Mouse (Mus musculus) myocyte (in vitro differentiated cells): ENCODE measurements at regions not wholly inside any gene's neighbourhood (a gene's known extent, or its start where the extent isn't known, plus 50 kb on each side); places are given as distances from the start of the nearest gene placed in this dataset.

Source experiments
- CEBPB ChIP-seq: IDR thresholded peaks from 2 replicates; pipeline ENCODE4 v1.6.1; 2011; ENCODE audit warnings: mild to moderate bottlenecking, moderate library complexity; ENCODE audit not compliant: poor library complexity, insufficient read depth, severe bottlenecking
- MAX ChIP-seq: IDR thresholded peaks from one replicate; pipeline ENCODE4 v1.6.1; 2011; ENCODE audit warnings: low read depth, mild to moderate bottlenecking, control low read depth
- MYOD1 ChIP-seq, 3 experiments: IDR thresholded peaks; one replicate each; pipeline ENCODE4 v1.6.1; 2011; ENCODE audit warnings: control low read depth in 2 of 3, low read depth in 2 of 3, mild to moderate bottlenecking in 2 of 3, moderate library complexity in 1 of 3; ENCODE audit not compliant: insufficient read length in 2 of 3, control insufficient read depth in 1 of 3
- POLR2A ChIP-seq: IDR thresholded peaks from one replicate; pipeline ENCODE4 v1.6.1; 2011; ENCODE audit warnings: low read depth, mild to moderate bottlenecking, control low read depth, moderate library complexity; ENCODE audit not compliant: insufficient read length
- POLR2AphosphoS2 ChIP-seq: IDR thresholded peaks from one replicate; pipeline ENCODE4 v1.6.1; 2011; ENCODE audit warnings: low read depth, control low read depth; ENCODE audit not compliant: insufficient read length
- REST ChIP-seq: IDR thresholded peaks from one replicate; pipeline ENCODE4 v1.6.1; 2011; ENCODE audit warnings: mild to moderate bottlenecking, control low read depth, moderate library complexity; ENCODE audit not compliant: insufficient read depth, insufficient read length

DNA sequence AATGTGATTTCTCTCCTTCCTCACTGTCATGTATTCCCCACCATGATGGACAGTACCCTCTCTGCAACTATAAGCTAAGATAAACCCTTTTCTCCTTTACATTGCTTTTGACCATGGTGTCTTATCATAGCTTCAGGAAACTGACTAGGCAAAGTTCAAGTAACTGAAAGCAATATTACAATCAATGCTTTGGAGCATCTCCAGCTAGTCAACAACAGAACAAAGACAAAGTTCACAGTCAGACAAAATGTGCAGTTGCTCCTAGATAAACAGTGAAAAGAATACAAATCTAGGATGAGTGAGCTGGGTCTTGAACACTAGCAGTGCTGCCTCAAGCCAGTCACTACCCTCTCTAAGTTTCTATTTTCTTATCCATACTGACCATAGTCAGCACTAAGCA is 100.2 kb upstream of the Dynlrb2 start:
- TF ChIP-seq POLR2A (no peak), MAX (no peak), MYOD1 (IDR thresholded peaks at IDR 0.05; ENCODE audit: control insufficient read depth in 1 of 3, insufficient read length in 2 of 3, low read depth in 2 of 3) (no peak), REST (no peak), POLR2AphosphoS2 (no peak), CEBPB (no peak)
